Mouse (Mus musculus): ENCODE data around the gene Nhlrc4. TPM values are rescaled to one million over a fixed set of nuclear protein-coding genes. Genes with fewer than 3 reads are reported as not detected.

The Nhlrc4 gene
- polyA plus RNA-seq, 1 experiment from 2014 or later = 0.34 TPM

Other genes starting within 250 kb of the Nhlrc4 start
- gene Gng13, start 227.8 kb downstream of the Nhlrc4 start, polyA plus RNA-seq (2014; fragmentation: Nextera tagmentation; extraction: Ambion mirVana) = 2.1 and 2.7 TPM in 2 replicates
- 12.6 and 12.8 TPM in 2 replicates for gene Chtf18, start 217.5 kb downstream of the Nhlrc4 start, polyA plus RNA-seq (2014; fragmentation: Nextera tagmentation; extraction: Ambion mirVana)
- 11.7 and 12.9 TPM in 2 replicates for gene Rpusd1, start 217.3 kb downstream of the Nhlrc4 start, polyA plus RNA-seq (2014; fragmentation: Nextera tagmentation; extraction: Ambion mirVana)
- gene Mslnl, start 208.9 kb downstream of the Nhlrc4 start, polyA plus RNA-seq (2014; fragmentation: Nextera tagmentation; extraction: Ambion mirVana) = not detected in 2 replicates
- gene Msln, start 190.6 kb downstream of the Nhlrc4 start, polyA plus RNA-seq (2014; fragmentation: Nextera tagmentation; extraction: Ambion mirVana) = 3.1 and 3.4 TPM in 2 replicates
- 27.9 and 31.8 TPM in 2 replicates for gene Narfl, start 171.2 kb downstream of the Nhlrc4 start, polyA plus RNA-seq (2014; fragmentation: Nextera tagmentation; extraction: Ambion mirVana)
- gene Haghl, start 159.3 kb downstream of the Nhlrc4 start, polyA plus RNA-seq (2014; fragmentation: Nextera tagmentation; extraction: Ambion mirVana) = 47.2 and 52.3 TPM in 2 replicates
- 0.13 TPM in 1 of 2 replicates, not detected in the other for gene Ccdc78, start 158.4 kb downstream of the Nhlrc4 start, polyA plus RNA-seq (2014; fragmentation: Nextera tagmentation; extraction: Ambion mirVana)
- gene Fam173a, start 152.1 kb downstream of the Nhlrc4 start, polyA plus RNA-seq (2014; fragmentation: Nextera tagmentation; extraction: Ambion mirVana) = 71.8 and 74.0 TPM in 2 replicates
- 0.29 TPM in 1 of 2 replicates, not detected in the other for gene AC134908.4, start 149.3 kb downstream of the Nhlrc4 start, polyA plus RNA-seq (2014; fragmentation: Nextera tagmentation; extraction: Ambion mirVana)
- gene Metrn, start 147.8 kb downstream of the Nhlrc4 start, polyA plus RNA-seq (2014; fragmentation: Nextera tagmentation; extraction: Ambion mirVana) = 6.2 and 8.3 TPM in 2 replicates
- 1.1 and 1.4 TPM in 2 replicates for gene Fbxl16, start 135.9 kb downstream of the Nhlrc4 start, polyA plus RNA-seq (2014; fragmentation: Nextera tagmentation; extraction: Ambion mirVana)
- gene Wdr24, start 121.3 kb downstream of the Nhlrc4 start, polyA plus RNA-seq (2014; fragmentation: Nextera tagmentation; extraction: Ambion mirVana) = 14.4 and 17.7 TPM in 2 replicates
- gene Jmjd8, start 116.1 kb downstream of the Nhlrc4 start, polyA plus RNA-seq (2014; fragmentation: Nextera tagmentation; extraction: Ambion mirVana) = 30.9 and 42.6 TPM in 2 replicates
- 292 and 322 TPM in 2 replicates for gene Stub1, start 111.6 kb downstream of the Nhlrc4 start, polyA plus RNA-seq (2014; fragmentation: Nextera tagmentation; extraction: Ambion mirVana)
- 1.9 and 2.5 TPM in 2 replicates for gene Rhbdl1, start 107.7 kb downstream of the Nhlrc4 start, polyA plus RNA-seq (2014; fragmentation: Nextera tagmentation; extraction: Ambion mirVana)
- gene Gm20683, start 103.2 kb downstream of the Nhlrc4 start, polyA plus RNA-seq (2014; fragmentation: Nextera tagmentation; extraction: Ambion mirVana) = 0.70 and 1.1 TPM in 2 replicates
- 9.6 and 11.9 TPM in 2 replicates for gene Rhot2, start 100.1 kb downstream of the Nhlrc4 start, polyA plus RNA-seq (2014; fragmentation: Nextera tagmentation; extraction: Ambion mirVana)
- 12.3 and 14.0 TPM in 2 replicates for gene Wdr90, start 83.5 kb downstream of the Nhlrc4 start, polyA plus RNA-seq (2014; fragmentation: Nextera tagmentation; extraction: Ambion mirVana)
- 160 and 168 TPM in 2 replicates for gene Mcrip2, start 76.2 kb downstream of the Nhlrc4 start, polyA plus RNA-seq (2014; fragmentation: Nextera tagmentation; extraction: Ambion mirVana)
- gene Mettl26, start 69.9 kb downstream of the Nhlrc4 start, polyA plus RNA-seq (2014; fragmentation: Nextera tagmentation; extraction: Ambion mirVana) = 42.7 and 46.0 TPM in 2 replicates
- 0.17 and 0.47 TPM in 2 replicates for gene Wfikkn1, start 64.1 kb downstream of the Nhlrc4 start, polyA plus RNA-seq (2014; fragmentation: Nextera tagmentation; extraction: Ambion mirVana)
- gene Rab40c, start 25.2 kb downstream of the Nhlrc4 start, polyA plus RNA-seq (2014; fragmentation: Nextera tagmentation; extraction: Ambion mirVana) = 11.0 and 11.7 TPM in 2 replicates
- 71.2 and 77.1 TPM in 2 replicates for gene Pigq, start within 50 bp of the Nhlrc4 start, polyA plus RNA-seq (2014; fragmentation: Nextera tagmentation; extraction: Ambion mirVana)
- gene A930017K11Rik, start 7.6 kb upstream of the Nhlrc4 start, polyA plus RNA-seq (2014; fragmentation: Nextera tagmentation; extraction: Ambion mirVana) = 0.14 and 0.25 TPM in 2 replicates
- 12.7 and 15.2 TPM in 2 replicates for gene Capn15, start 40.8 kb upstream of the Nhlrc4 start, polyA plus RNA-seq (2014; fragmentation: Nextera tagmentation; extraction: Ambion mirVana)
- 11.9 and 12.8 TPM in 2 replicates for gene Rab11fip3, start 124.6 kb upstream of the Nhlrc4 start, polyA plus RNA-seq (2014; fragmentation: Nextera tagmentation; extraction: Ambion mirVana)
- 30.5 and 34.3 TPM in 2 replicates for gene Decr2, start 145.4 kb upstream of the Nhlrc4 start, polyA plus RNA-seq (2014; fragmentation: Nextera tagmentation; extraction: Ambion mirVana)
- gene Nme4, start 150.6 kb upstream of the Nhlrc4 start, polyA plus RNA-seq (2014; fragmentation: Nextera tagmentation; extraction: Ambion mirVana) = 81.7 and 84.2 TPM in 2 replicates
- 0.20 and 0.33 TPM in 2 replicates for gene Tmem8, start 168.3 kb upstream of the Nhlrc4 start, polyA plus RNA-seq (2014; fragmentation: Nextera tagmentation; extraction: Ambion mirVana)
- 241 and 257 TPM in 2 replicates for gene Mrpl28, start 178.5 kb upstream of the Nhlrc4 start, polyA plus RNA-seq (2014; fragmentation: Nextera tagmentation; extraction: Ambion mirVana)
- gene Axin1, start 193.7 kb upstream of the Nhlrc4 start, polyA plus RNA-seq (2014; fragmentation: Nextera tagmentation; extraction: Ambion mirVana) = 7.8 and 10.1 TPM in 2 replicates